Mouse (Mus musculus) heart, embryonic 10.5 days (tissue): Measurements from ENCODE around the gene A630073D07Rik. TPM values are rescaled to one million over a fixed set of nuclear protein-coding genes. Genes with fewer than 3 reads are reported as not detected.
"Not testable (repeated sequence)": the region's sequence is repeated elsewhere in the genome, so short reads cannot be mapped to it uniquely, and the experiment has no call there.

Experiments used
- DNase-seq: peaks from one replicate; pipeline ENCODE4 v3.0.0-alpha.2; 2017; ENCODE audit warnings: low spot score
- H3K27ac ChIP-seq: fragments of 300-500 bp; sonication (generic); 2 replicates; pipeline ENCODE4 v1.5.1; 2016; ENCODE audit warnings: mild to moderate bottlenecking
- H3K27me3 ChIP-seq: fragments of 300-500 bp; sonication (generic); 2 replicates; pipeline ENCODE4 v1.6.1; 2016; ENCODE audit warnings: mild to moderate bottlenecking; ENCODE audit not compliant: poor library complexity, insufficient read depth, severe bottlenecking
- H3K36me3 ChIP-seq: fragments of 300-500 bp; sonication (generic); 2 replicates; pipeline ENCODE4 v1.6.1; 2016; ENCODE audit warnings: mild to moderate bottlenecking, moderate library complexity
- H3K4me1 ChIP-seq: fragments of 300-500 bp; sonication (generic); 2 replicates; pipeline ENCODE4 v1.6.1; 2016; ENCODE audit warnings: mild to moderate bottlenecking
- H3K4me3 ChIP-seq: fragments of 300-500 bp; sonication (generic); 2 replicates; pipeline ENCODE4 v1.5.1; 2016; ENCODE audit warnings: mild to moderate bottlenecking, moderate library complexity
- H3K9me3 ChIP-seq: fragments of 300-500 bp; sonication (generic); 2 replicates; pipeline ENCODE4 v1.6.1; 2016; ENCODE audit warnings: mild to moderate bottlenecking, moderate library complexity
- WGBS: fragments of 180-500 bp; shearing (Covaris S2); methylation state at CpG from one replicate; pipeline ENCODE4 v1.1.7; 2016; 5-methylcytosine and 5-hydroxymethylcytosine counted together
- polyA plus RNA-seq: library from polyadenylated mRNA; unstranded; fragments of >200 nt; fragmentation: Nextera tagmentation; extraction: Ambion mirVana; gene quantifications from 2 replicates; pipeline ENCODE4 v1.2.1, GENCODE M21; 2016

The A630073D07Rik gene
- not detected in 2 replicates for polyA plus RNA-seq

GRCm38 (mm10) chr6:132651426-132651825, at the start of gene A630073D07Rik:
Gene A630073D07Rik (minus strand): TSS chr6:132651526.
- Histone ChIP-seq H3K27me3 (no peaks in the 10 kb centered on the region), H3K36me3 (no peaks in the 10 kb centered on the region), H3K4me3 (no peak within 1 kb of the TSS), H3K27ac (no peak within 1 kb of the TSS), H3K4me1 (no peaks in the 10 kb centered on the region), H3K9me3 (no peaks in the 10 kb centered on the region)
- 86% methylated on average over 1 of the region's 1 CpGs for WGBS
- no peak for DNase-seq

DNA sequence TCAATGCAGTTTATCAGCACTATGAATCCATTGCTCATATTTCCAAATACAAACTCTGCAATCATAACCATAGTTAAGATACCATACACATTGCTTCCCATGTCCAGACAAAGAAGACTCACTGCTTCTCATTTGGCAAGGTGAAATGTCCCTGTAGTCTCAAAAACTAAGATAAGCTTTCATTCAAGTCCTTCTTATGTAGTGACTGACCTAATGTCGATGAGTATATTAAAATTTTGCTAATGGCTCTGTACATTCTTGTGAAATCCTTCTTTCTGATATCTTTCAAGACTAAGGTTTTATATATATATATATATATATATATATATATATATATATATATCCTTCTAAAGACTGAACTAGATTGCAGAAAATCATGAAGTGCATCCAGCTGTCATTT, 49.6 kb upstream of the A630073D07Rik start, which contains the start of gene Tas2r121:
Tas2r121 (minus strand) TSS at position 101 of the 400 bp plus-strand sequence.
- no peak within 1 kb of the TSS for H3K27ac ChIP-seq
- H3K9me3 ChIP-seq: no peaks in the 10 kb centered on the region
- no peak within 1 kb of the TSS for H3K4me3 ChIP-seq
- no peak for DNase-seq
- H3K4me1 ChIP-seq: no peaks in the 10 kb centered on the region
- WGBS: 72% methylated on average over 1 of the region's 1 CpGs
- H3K27me3 ChIP-seq: no peaks in the 10 kb centered on the region
- no peaks in the 10 kb centered on the region for H3K36me3 ChIP-seq

DNA sequence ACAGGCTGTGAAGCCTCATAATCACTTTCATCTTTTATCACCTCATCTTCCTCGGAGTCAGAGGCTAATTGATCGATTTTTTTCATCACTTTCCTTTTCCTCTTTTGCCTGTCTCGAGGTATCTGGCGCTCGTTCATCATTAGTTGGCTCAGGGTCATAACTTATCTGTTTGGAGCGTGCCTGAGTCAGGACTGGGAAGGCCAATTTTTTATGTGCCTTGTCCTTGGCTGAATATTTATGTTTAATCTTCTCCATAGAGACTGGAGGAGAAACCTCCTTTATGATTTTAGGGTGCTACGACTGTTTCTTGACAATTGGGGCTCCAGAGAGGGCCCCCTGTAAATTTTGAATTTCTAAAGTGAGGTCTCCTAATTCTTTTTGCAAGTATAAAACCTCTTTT, 40.3 kb upstream of the A630073D07Rik start:
- H3K27me3 ChIP-seq, H3K27ac ChIP-seq, H3K4me1 ChIP-seq, H3K9me3 ChIP-seq, DNase-seq, H3K36me3 ChIP-seq, H3K4me3 ChIP-seq: not testable (repeated sequence)
- WGBS: 79% methylated on average over 7 of the region's 7 CpGs

GRCm38 (mm10) chr6:132656653-132657052, 5.3 kb upstream of the A630073D07Rik start, which contains the start of gene Tas2r120:
Gene Tas2r120 (plus strand): TSS chr6:132656953.
- H3K4me1 ChIP-seq: no peaks in the 10 kb centered on the region
- H3K27ac ChIP-seq: no peak within 1 kb of the TSS
- no peaks in the 10 kb centered on the region for H3K9me3 ChIP-seq
- no peaks in the 10 kb centered on the region for H3K27me3 ChIP-seq
- DNase-seq: no peak
- no peak within 1 kb of the TSS for H3K4me3 ChIP-seq
- no peaks in the 10 kb centered on the region for H3K36me3 ChIP-seq

GRCm38 (mm10) chr6:132649399-132649798, 1.9 kb downstream of the A630073D07Rik start:
- Histone ChIP-seq H3K4me1 (no peaks in the 10 kb centered on the region), H3K9me3 (no peaks in the 10 kb centered on the region), H3K27me3 (no peaks in the 10 kb centered on the region), H3K36me3 (no peaks in the 10 kb centered on the region), H3K4me3 (no peak overlapping the region), H3K27ac (no peak overlapping the region)
- DNase-seq: no peak

GRCm38 (mm10) chr6:132595613-132596012, 55.7 kb downstream of the A630073D07Rik start, which contains the start of gene Prp2:
Gene Prp2 (plus strand): TSS chr6:132595913.
- not testable (repeated sequence) for H3K27ac ChIP-seq, H3K36me3 ChIP-seq, H3K4me3 ChIP-seq, DNase-seq, H3K4me1 ChIP-seq, H3K27me3 ChIP-seq, H3K9me3 ChIP-seq
- WGBS: 73% methylated on average over 2 of the region's 2 CpGs

Other genes with a start within 250 kb of the A630073D07Rik start
- gene Prh1, start 81.7 kb downstream of the A630073D07Rik start, polyA plus RNA-seq: not detected in 2 replicates
- gene Prp2, start 55.6 kb downstream of the A630073D07Rik start, polyA plus RNA-seq: not detected in 2 replicates
- gene Tas2r120, start 5.4 kb upstream of the A630073D07Rik start, polyA plus RNA-seq: not detected in 2 replicates
- not detected in 2 replicates for gene Tas2r121, start 49.5 kb upstream of the A630073D07Rik start, polyA plus RNA-seq
- not detected in 2 replicates for gene Tas2r122, start 60.4 kb upstream of the A630073D07Rik start, polyA plus RNA-seq
- not detected in 2 replicates for gene Tas2r115, start 86.5 kb upstream of the A630073D07Rik start, polyA plus RNA-seq
- not detected in 2 replicates for gene Tas2r124, start 103.2 kb upstream of the A630073D07Rik start, polyA plus RNA-seq
- gene Tas2r102, start 110.6 kb upstream of the A630073D07Rik start, polyA plus RNA-seq: not detected in 2 replicates
- gene Tas2r136, start 126.6 kb upstream of the A630073D07Rik start, polyA plus RNA-seq: not detected in 2 replicates
- not detected in 2 replicates for gene Tas2r117, start 151.3 kb upstream of the A630073D07Rik start, polyA plus RNA-seq
- gene Tas2r123, start 195.6 kb upstream of the A630073D07Rik start, polyA plus RNA-seq: not detected in 2 replicates
- not detected in 2 replicates for gene Tas2r116, start 203.9 kb upstream of the A630073D07Rik start, polyA plus RNA-seq
- not detected in 2 replicates for gene Tas2r110, start 216.5 kb upstream of the A630073D07Rik start, polyA plus RNA-seq
- gene Tas2r113, start 241.5 kb upstream of the A630073D07Rik start, polyA plus RNA-seq: not detected in 2 replicates